Mouse (Mus musculus) liver, postnatal 0 days (tissue): ENCODE measurements at regions not wholly inside any gene's neighbourhood (a gene's known extent, or its start where the extent isn't known, plus 50 kb on each side); places are given as distances from the start of the nearest gene placed in this dataset.

Experiments used
- ATAC-seq: fragments of 200-750 bp; cut with Nextera tagmentation; 2 replicates; pipeline ENCODE4 v1.8.0; 2017; ENCODE audit warnings: mild to moderate bottlenecking, moderate library complexity
- DNase-seq: peaks from one replicate; pipeline ENCODE4 v3.0.0-alpha.2; 2016
- H3K27ac ChIP-seq: fragments of 300-500 bp; sonication (generic); 2 replicates; pipeline ENCODE4 v1.5.1; 2014; ENCODE audit warnings: antibody characterized with exemption, moderate library complexity, mild to moderate bottlenecking, low read depth
- H3K27me3 ChIP-seq: fragments of 300-500 bp; sonication (generic); 2 replicates; pipeline ENCODE4 v1.6.1; 2014; ENCODE audit warnings: low read length, control low read depth, mixed read lengths; ENCODE audit not compliant: insufficient read depth
- H3K36me3 ChIP-seq: fragments of 300-500 bp; sonication (generic); replicated peaks from 2 replicates; pipeline ENCODE4 v1.6.1; 2014; ENCODE audit warnings: mild to moderate bottlenecking, control low read depth, low read length, moderate library complexity, mixed read lengths; ENCODE audit not compliant: insufficient read depth
- H3K4me1 ChIP-seq: fragments of 300-500 bp; sonication (generic); 2 replicates; pipeline ENCODE4 v1.6.1; 2014; ENCODE audit warnings: antibody characterized with exemption, mild to moderate bottlenecking, control low read depth; ENCODE audit not compliant: insufficient read depth
- H3K4me2 ChIP-seq: fragments of 300-500 bp; sonication (generic); 2 replicates; pipeline ENCODE4 v1.6.1; 2014; ENCODE audit warnings: low read depth, mild to moderate bottlenecking, low read length, moderate library complexity, mixed read lengths
- H3K4me3 ChIP-seq: fragments of 300-500 bp; sonication (generic); 2 replicates; pipeline ENCODE4 v1.5.1; 2014; ENCODE audit warnings: low read depth, low read length
- H3K9ac ChIP-seq: fragments of 300-500 bp; sonication (generic); replicated peaks from 2 replicates; pipeline ENCODE4 v1.6.1; 2014; ENCODE audit warnings: mild to moderate bottlenecking, moderate library complexity
- H3K9me3 ChIP-seq: fragments of 300-500 bp; sonication (generic); 2 replicates; pipeline ENCODE4 v1.6.1; 2016; ENCODE audit warnings: mild to moderate bottlenecking, control low read depth, low read length, mixed read lengths
- CTCF ChIP-seq: sonication (generic); IDR thresholded peaks from 2 replicates; pipeline ENCODE4 v1.5.1; 2016; ENCODE audit warnings: antibody characterized with exemption, low read depth
- EP300 ChIP-seq: IDR thresholded peaks from 2 replicates; pipeline ENCODE4 v1.6.1; 2016; ENCODE audit warnings: antibody characterized with exemption, low read depth, mild to moderate bottlenecking
- WGBS: fragments of 180-500 bp; shearing (Covaris S2); extraction: QIAGEN DNeasy Blood & Tissue Kit; methylation state at CpG from one replicate; pipeline ENCODE4 v1.1.7; 2014; ENCODE audit not compliant: insufficient replicate concordance; 5-methylcytosine and 5-hydroxymethylcytosine counted together

DNA sequence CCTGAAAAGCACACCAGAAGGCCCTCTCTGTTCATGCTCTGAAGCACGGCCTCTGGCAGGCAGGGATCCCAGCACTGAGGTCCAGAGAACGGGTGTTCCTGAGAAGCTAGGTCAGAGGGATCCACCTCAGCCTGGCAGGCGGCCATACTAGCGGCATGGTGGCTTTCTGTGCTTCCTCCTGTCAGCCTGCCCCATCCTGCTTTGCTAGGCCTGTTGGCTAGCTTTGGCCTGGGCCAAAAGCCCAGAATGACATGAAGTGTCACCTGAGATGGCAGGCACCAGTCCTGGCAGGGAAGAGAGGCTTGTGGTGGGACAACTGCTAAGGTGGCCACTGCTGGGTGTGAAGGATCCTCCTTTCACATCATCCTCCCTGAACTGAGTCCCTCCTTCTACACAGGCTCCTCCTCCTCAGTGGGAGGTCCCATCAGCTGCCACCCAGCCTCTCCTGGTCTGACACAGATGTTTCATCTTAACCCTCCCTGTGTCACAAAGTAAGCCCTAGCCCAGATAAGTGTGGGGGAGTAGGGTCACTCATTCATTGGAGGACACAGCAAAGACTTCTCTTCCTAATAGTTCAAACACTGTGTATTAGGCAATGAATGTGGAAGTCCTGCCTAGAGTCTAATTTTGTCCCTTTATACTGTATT lies 154.5 kb downstream of the Pja1 start:
- H3K4me2 ChIP-seq, result no peak overlapping the region
- ATAC-seq, result no peak
- TF ChIP-seq EP300, result no peak
- H3K4me1 ChIP-seq, result no peaks in the 10 kb centered on the region
- H3K36me3 ChIP-seq, result no peaks in the 10 kb centered on the region
- no peak overlapping the region for H3K27ac ChIP-seq
- H3K9ac ChIP-seq, result no peak overlapping the region
- H3K27me3 ChIP-seq, result no peaks in the 10 kb centered on the region
- no peak overlapping the region for H3K4me3 ChIP-seq
- no peaks in the 10 kb centered on the region for H3K9me3 ChIP-seq
- no peak for DNase-seq
- WGBS, result 73% methylated on average over 4 of the region's 4 CpGs

GRCm38 (mm10) chrX:99299110-99299509 lies 163.2 kb downstream of the Efnb1 start:
- TF ChIP-seq EP300 (no peak), CTCF (no peak)
- Histone ChIP-seq H3K27ac (no peak overlapping the region), H3K36me3 (no peaks in the 10 kb centered on the region), H3K4me2 (no peak overlapping the region), H3K4me3 (no peak overlapping the region), H3K4me1 (no peaks in the 10 kb centered on the region), H3K27me3 (no peaks in the 10 kb centered on the region; the same call in 1 of the 2 replicates), H3K9me3 (no peaks in the 10 kb centered on the region), H3K9ac (no peak overlapping the region)
- DNase-seq (no peak), ATAC-seq (no peak)
- 58% methylated on average over 6 of the region's 6 CpGs for WGBS

- H3K27ac ChIP-seq, result no peak overlapping the region
- no peaks in the 10 kb centered on the region for H3K9me3 ChIP-seq
- no peaks in the 10 kb centered on the region for H3K36me3 ChIP-seq
- ATAC-seq, result no peak
- H3K4me3 ChIP-seq, result no peak overlapping the region
- H3K4me1 ChIP-seq, result no peaks in the 10 kb centered on the region
- H3K4me2 ChIP-seq, result no peak overlapping the region
- no peak overlapping the region for H3K9ac ChIP-seq
- no peak for DNase-seq
- 68% methylated on average over 8 of the region's 8 CpGs for WGBS
- H3K27me3 ChIP-seq, result 0 out of 2 replicates have a peak, but pooled peaks cover 3% of the 10 kb centered on the region
- TF ChIP-seq EP300, result no peak
- no peak for TF ChIP-seq CTCF
Observed at GRCm38 (mm10) chrX:99294726-99295125, 158.8 kb downstream of the Efnb1 start.

- Histone ChIP-seq H3K36me3 (no peaks in the 10 kb centered on the region), H3K27ac (no peak overlapping the region), H3K9ac (no peak overlapping the region), H3K4me1 (no peaks in the 10 kb centered on the region), H3K9me3 (no peaks in the 10 kb centered on the region), H3K27me3 (0 out of 2 replicates have a peak, but pooled peaks cover 3% of the 10 kb centered on the region), H3K4me2 (no peak overlapping the region), H3K4me3 (no peak overlapping the region)
- WGBS, result 70% methylated on average over 6 of the region's 6 CpGs
- ATAC-seq (no peak), DNase-seq (no peak)
- no peak for TF ChIP-seq EP300
- no peak for TF ChIP-seq CTCF
Observed at GRCm38 (mm10) chrX:99293967-99294366, 158.0 kb downstream of the Efnb1 start.

- H3K9me3 ChIP-seq, result no peaks in the 10 kb centered on the region
- no peaks in the 10 kb centered on the region for H3K4me1 ChIP-seq
- H3K36me3 ChIP-seq, result no peaks in the 10 kb centered on the region
- TF ChIP-seq EP300, result no peak
- TF ChIP-seq CTCF, result no peak
- no peak overlapping the region for H3K27ac ChIP-seq
- no peak overlapping the region for H3K4me3 ChIP-seq
- no peak overlapping the region for H3K4me2 ChIP-seq
- 77% methylated on average over 11 of the region's 11 CpGs for WGBS
- 0 out of 2 replicates have a peak, but pooled peaks have one; percentile 10 for ATAC-seq
- no peak for DNase-seq
- H3K9ac ChIP-seq, result no peak overlapping the region
- peaks cover 7% of the 10 kb centered on the region; the same call in 1 of the 2 replicates for H3K27me3 ChIP-seq
Observed at GRCm38 (mm10) chrX:99292758-99293157, 156.8 kb downstream of the Efnb1 start.

DNA sequence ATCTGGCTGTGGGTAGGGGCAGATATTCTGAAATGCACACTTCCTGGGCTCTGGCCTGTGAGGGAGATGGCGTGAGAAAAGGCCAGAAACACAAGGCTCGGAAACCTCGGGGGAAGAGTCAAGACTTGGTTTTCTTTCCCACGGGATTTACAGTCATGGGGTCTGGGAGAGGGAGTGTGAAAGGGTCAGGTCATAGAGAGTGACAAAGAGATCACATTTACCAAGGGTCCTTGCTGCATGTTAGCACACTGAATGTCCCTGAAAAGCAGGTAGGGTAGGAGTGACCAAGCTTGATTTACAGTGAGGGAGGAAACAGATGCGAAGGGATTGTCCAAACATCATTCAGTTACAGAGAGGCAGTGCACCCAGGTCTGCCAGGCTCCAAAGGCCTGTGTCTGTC lies 156.0 kb downstream of the Efnb1 start:
- Histone ChIP-seq H3K36me3 (no peaks in the 10 kb centered on the region), H3K4me2 (no peak overlapping the region), H3K9me3 (no peaks in the 10 kb centered on the region), H3K27me3 (peaks cover 7% of the 10 kb centered on the region; the same call in 1 of the 2 replicates), H3K9ac (no peak overlapping the region), H3K27ac (0 out of 2 replicates have a peak overlapping the region, but pooled peaks have one; percentile 4), H3K4me3 (no peak overlapping the region), H3K4me1 (no peaks in the 10 kb centered on the region)
- WGBS, result 54% methylated on average over 5 of the region's 5 CpGs
- no peak for DNase-seq
- no peak for ATAC-seq
- TF ChIP-seq CTCF (no peak), EP300 (no peak)
